Mouse (Mus musculus): ENCODE results near the gene Nts.
"Not testable (repeated sequence)": the region's sequence is repeated elsewhere in the genome, so short reads cannot be mapped to it uniquely, and the experiment has no call there.

Nts gene

GRCm38 (mm10) chr10:102490386-102490785, at the start of gene Nts:
Nts (minus strand) TSS chr10:102490486.
- no peak for DNase-seq (ENCODE audit: low spot score)

- DNase-seq (ENCODE audit: low spot score): no peak
These were observed 37.6 kb upstream of the Nts start for GRCm38 (mm10) chr10:102527901-102528300.

- DNase-seq (ENCODE audit: low spot score): no peak
These were observed 23.9 kb upstream of the Nts start for GRCm38 (mm10) chr10:102514159-102514558.

- no peak for DNase-seq (ENCODE audit: low spot score)
These were observed 21.6 kb upstream of the Nts start, which contains the start of gene Rassf9 for GRCm38 (mm10) chr10:102511807-102512461. Rassf9 (plus strand) TSS chr10:102512222.

- no peak for DNase-seq (ENCODE audit: low spot score)
These were observed 21.1 kb upstream of the Nts start for GRCm38 (mm10) chr10:102511461-102511806.

GRCm38 (mm10) chr10:102507386-102507785, 17.1 kb upstream of the Nts start:
- no peak for DNase-seq (ENCODE audit: low spot score)

GRCm38 (mm10) chr10:102498754-102499153, 8.5 kb upstream of the Nts start:
- DNase-seq (ENCODE audit: low spot score): no peak

GRCm38 (mm10) chr10:102491792-102492191, 1.5 kb upstream of the Nts start:
- no peak for DNase-seq (ENCODE audit: low spot score)

GRCm38 (mm10) chr10:102469412-102469811, 20.9 kb downstream of the Nts start:
- DNase-seq (ENCODE audit: low spot score): no peak

- DNase-seq (ENCODE audit: low spot score): peak; percentile 12
These were observed 38.5 kb downstream of the Nts start for GRCm38 (mm10) chr10:102451756-102452155.

- peak; percentile 19 for DNase-seq (ENCODE audit: low spot score)
These were observed 40.8 kb downstream of the Nts start for GRCm38 (mm10) chr10:102449449-102449848.

GRCm38 (mm10) chr10:102444912-102445556, 45.3 kb downstream of the Nts start:
- no peak for DNase-seq (ENCODE audit: low spot score)

- DNase-seq (ENCODE audit: low spot score): not testable (repeated sequence)
These were observed 54.8 kb downstream of the Nts start for GRCm38 (mm10) chr10:102435467-102435866.

- not testable (repeated sequence) for DNase-seq (ENCODE audit: low spot score)
These were observed 55.2 kb downstream of the Nts start for GRCm38 (mm10) chr10:102435048-102435447.
